Mouse (Mus musculus) forebrain, embryonic 15.5 days (tissue): ENCODE data around the gene Ager. TPM values are rescaled to one million over a fixed set of nuclear protein-coding genes. Genes with fewer than 3 reads are reported as not detected.

Experiments
- ATAC-seq: fragments of 200-750 bp; cut with Nextera tagmentation; replicated peaks from 2 replicates; pipeline ENCODE4 v1.8.0; 2017; ENCODE audit warnings: mild to moderate bottlenecking, moderate TSS enrichment, moderate library complexity
- H3K27ac ChIP-seq: fragments of 300-500 bp; sonication (generic); replicated peaks from 2 replicates; pipeline ENCODE4 v1.5.1; 2015; ENCODE audit warnings: mild to moderate bottlenecking, inconsistent platforms
- H3K27me3 ChIP-seq: fragments of 300-500 bp; sonication (generic); 2 replicates; pipeline ENCODE4 v1.6.1; 2015; ENCODE audit warnings: inconsistent platforms
- H3K36me3 ChIP-seq: fragments of 300-500 bp; sonication (generic); 2 replicates; pipeline ENCODE4 v1.6.1; 2015; ENCODE audit warnings: mild to moderate bottlenecking, inconsistent platforms
- H3K4me1 ChIP-seq: fragments of 300-500 bp; sonication (generic); 2 replicates; pipeline ENCODE4 v1.6.1; 2015; ENCODE audit warnings: inconsistent platforms
- H3K4me2 ChIP-seq: fragments of 300-500 bp; sonication (generic); replicated peaks from 2 replicates; pipeline ENCODE4 v1.6.1; 2015; ENCODE audit warnings: mild to moderate bottlenecking, inconsistent platforms
- H3K4me3 ChIP-seq: fragments of 300-500 bp; sonication (generic); 2 replicates; pipeline ENCODE4 v1.5.1; 2015; ENCODE audit warnings: mild to moderate bottlenecking, inconsistent platforms
- H3K9ac ChIP-seq: fragments of 300-500 bp; sonication (generic); replicated peaks from 2 replicates; pipeline ENCODE4 v1.6.1; 2015; ENCODE audit warnings: mild to moderate bottlenecking, inconsistent platforms
- H3K9me3 ChIP-seq: fragments of 300-500 bp; sonication (generic); 2 replicates; pipeline ENCODE4 v1.6.1; 2016; ENCODE audit warnings: inconsistent platforms
- WGBS: fragments of 180-500 bp; shearing (Covaris S2); methylation state at CpG from one replicate; pipeline ENCODE4 v1.1.7; 2015; ENCODE audit warnings: mixed read lengths; 5-methylcytosine and 5-hydroxymethylcytosine counted together
- polyA plus RNA-seq: library from polyadenylated mRNA; unstranded; fragments of >200 nt; fragmentation: Nextera tagmentation; extraction: Ambion mirVana; gene quantifications from 2 replicates; pipeline ENCODE4 v1.2.1, GENCODE M21; 2015

The Ager gene
- polyA plus RNA-seq, 1 experiment from 2014 or later, result 1.8 TPM

GRCm38 (mm10) chr17:34643379-34643778 lies 45.7 kb downstream of the Ager start:
- H3K4me3 ChIP-seq, result no peak overlapping the region
- H3K27ac ChIP-seq, result no peak overlapping the region
- H3K4me2 ChIP-seq, result no peak overlapping the region
- no peaks in the 10 kb centered on the region for H3K9me3 ChIP-seq
- no peaks in the 10 kb centered on the region for H3K36me3 ChIP-seq
- no peak overlapping the region for H3K9ac ChIP-seq
- no peak for ATAC-seq
- 88% methylated on average over 4 of the region's 4 CpGs for WGBS
- no peaks in the 10 kb centered on the region for H3K27me3 ChIP-seq
- H3K4me1 ChIP-seq, result peaks cover 46% of the 10 kb centered on the region

- Histone ChIP-seq H3K36me3 (peaks cover 2% of the 10 kb centered on the region; the same call in 1 of the 2 replicates), H3K27me3 (no peaks in the 10 kb centered on the region), H3K4me1 (peaks cover 49% of the 10 kb centered on the region), H3K9me3 (no peaks in the 10 kb centered on the region), H3K27ac (peak overlapping the region; percentile 62), H3K9ac (no peak overlapping the region), H3K4me3 (no peak overlapping the region), H3K4me2 (no peak overlapping the region)
- ATAC-seq, result no peak
- 86% methylated on average over 10 of the region's 10 CpGs for WGBS
These were observed 46.3 kb downstream of the Ager start for GRCm38 (mm10) chr17:34643944-34644343.

- H3K27me3 ChIP-seq, result no peaks in the 10 kb centered on the region
- H3K36me3 ChIP-seq, result peaks cover 8% of the 10 kb centered on the region
- no peaks in the 10 kb centered on the region for H3K9me3 ChIP-seq
- H3K4me3 ChIP-seq, result peak within 1 kb of the TSS; percentile 97
- H3K4me2 ChIP-seq, result peak within 1 kb of the TSS; percentile 67
- peak within 1 kb of the TSS; percentile 61 for H3K9ac ChIP-seq
- peak within 1 kb of the TSS; percentile 73 for H3K27ac ChIP-seq
- peaks cover 49% of the 10 kb centered on the region for H3K4me1 ChIP-seq
- peak; percentile 77 for ATAC-seq
- WGBS, result under 1% methylated on average over 16 of the region's 16 CpGs
These were observed 46.9 kb downstream of the Ager start, which contains the start of gene Fkbpl for GRCm38 (mm10) chr17:34644608-34645007. Gene Fkbpl, plus strand, starts transcription at chr17:34644764.

- peak overlapping the region; percentile 61 for H3K9ac ChIP-seq
- peaks cover 16% of the 10 kb centered on the region for H3K36me3 ChIP-seq
- H3K9me3 ChIP-seq, result no peaks in the 10 kb centered on the region
- peak overlapping the region; percentile 73; the same call in 1 of the 2 replicates for H3K27ac ChIP-seq
- peak overlapping the region; percentile 97 for H3K4me3 ChIP-seq
- H3K27me3 ChIP-seq, result no peaks in the 10 kb centered on the region
- H3K4me2 ChIP-seq, result peak overlapping the region; percentile 67
- WGBS, result 45% methylated on average over 10 of the region's 10 CpGs
- peaks cover 49% of the 10 kb centered on the region for H3K4me1 ChIP-seq
- ATAC-seq, result no peak
These were observed 47.7 kb downstream of the Ager start for GRCm38 (mm10) chr17:34645256-34645829.

DNA sequence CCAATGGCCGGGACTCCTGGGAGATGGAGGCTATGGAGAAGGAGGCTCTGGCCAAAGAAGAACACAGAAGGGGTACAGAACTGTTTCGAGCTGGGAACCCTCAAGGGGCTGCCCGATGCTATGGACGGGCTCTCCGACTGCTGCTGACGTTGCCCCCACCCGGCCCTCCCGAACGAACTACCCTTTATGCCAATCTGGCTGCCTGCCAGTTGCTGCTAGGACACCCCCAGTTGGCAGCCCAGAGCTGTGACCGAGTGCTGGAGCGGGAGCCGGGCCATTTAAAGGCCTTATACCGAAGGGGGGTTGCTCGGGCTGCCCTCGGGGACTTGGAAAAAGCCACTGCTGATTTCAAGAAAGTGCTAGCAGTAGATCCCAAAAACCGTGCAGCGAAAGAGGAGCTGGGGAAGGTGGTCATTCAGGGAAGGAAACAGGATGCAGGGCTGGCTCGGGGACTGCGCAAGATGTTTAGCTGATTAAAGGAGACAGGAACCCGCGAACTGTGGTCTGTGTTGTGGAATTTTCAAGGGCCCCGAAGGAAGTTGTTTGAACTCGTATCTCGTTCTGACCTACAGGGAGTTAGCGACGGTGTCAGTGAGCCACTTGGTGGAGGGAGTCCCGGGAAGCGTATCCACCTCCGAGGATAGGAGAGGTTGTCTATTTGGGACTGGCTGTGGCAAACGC lies 48.3 kb downstream of the Ager start:
- Histone ChIP-seq H3K9ac (no peak overlapping the region), H3K9me3 (no peaks in the 10 kb centered on the region), H3K36me3 (peaks cover 22% of the 10 kb centered on the region), H3K4me3 (peak overlapping the region; percentile 97), H3K4me1 (peaks cover 43% of the 10 kb centered on the region), H3K27ac (no peak overlapping the region), H3K27me3 (no peaks in the 10 kb centered on the region), H3K4me2 (peak overlapping the region; percentile 67)
- WGBS, result 88% methylated on average over 30 of the region's 30 CpGs
- ATAC-seq, result no peak

DNA sequence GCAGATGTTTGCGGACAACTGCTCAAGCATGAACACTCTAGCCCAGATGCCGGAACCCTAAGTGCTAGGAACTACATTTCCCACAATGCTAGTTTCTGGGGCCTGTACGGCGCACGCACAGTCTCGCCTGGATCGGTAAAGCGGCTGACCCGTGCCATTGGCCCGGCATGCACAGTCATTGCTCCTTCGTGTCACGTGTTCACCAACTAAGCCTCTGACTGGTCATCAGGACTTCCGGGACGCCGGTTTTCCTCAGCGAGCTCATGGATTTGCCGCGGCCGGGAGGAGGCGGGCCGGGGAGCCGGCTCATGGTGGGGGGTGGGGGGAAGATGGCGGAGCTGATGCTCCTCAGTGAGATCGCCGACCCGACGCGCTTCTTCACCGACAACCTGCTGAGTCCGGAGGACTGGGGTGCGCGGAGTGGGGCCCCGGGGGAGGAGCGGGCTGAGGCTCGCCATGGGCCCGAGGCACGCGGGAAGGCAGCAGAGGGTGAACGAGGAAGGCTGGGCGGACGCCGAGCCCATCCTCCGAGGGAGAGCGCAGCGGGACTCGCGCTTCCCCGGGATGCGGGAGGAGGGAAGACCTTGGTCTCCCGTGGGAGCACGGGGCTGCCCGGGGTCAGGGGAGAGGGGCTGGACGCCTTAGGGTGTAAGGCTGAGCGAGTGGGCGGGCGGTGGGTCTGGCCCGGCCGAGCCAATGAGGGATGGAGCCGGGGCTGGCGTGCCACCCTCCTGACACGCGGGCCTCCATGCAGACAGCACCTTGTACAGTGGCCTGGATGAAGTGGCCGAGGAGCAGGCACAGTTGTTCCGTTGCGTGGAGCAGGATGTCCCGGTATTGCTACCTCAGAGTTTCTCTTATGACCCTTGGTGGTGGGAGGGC lies 49.5 kb downstream of the Ager start, which contains the start of gene Atf6b:
Gene Atf6b (plus strand): TSS at position 241 of the 882 bp plus-strand sequence.
- under 1% methylated on average over 66 of the region's 66 CpGs for WGBS
- Histone ChIP-seq H3K4me3 (peak within 1 kb of the TSS; percentile 97), H3K9ac (peak within 1 kb of the TSS; percentile 97), H3K4me1 (peaks cover 37% of the 10 kb centered on the region), H3K9me3 (no peaks in the 10 kb centered on the region), H3K27ac (peak within 1 kb of the TSS; percentile 76), H3K36me3 (peaks cover 34% of the 10 kb centered on the region), H3K27me3 (no peaks in the 10 kb centered on the region), H3K4me2 (peak within 1 kb of the TSS; percentile 92)
- peak; percentile 97 for ATAC-seq

DNA sequence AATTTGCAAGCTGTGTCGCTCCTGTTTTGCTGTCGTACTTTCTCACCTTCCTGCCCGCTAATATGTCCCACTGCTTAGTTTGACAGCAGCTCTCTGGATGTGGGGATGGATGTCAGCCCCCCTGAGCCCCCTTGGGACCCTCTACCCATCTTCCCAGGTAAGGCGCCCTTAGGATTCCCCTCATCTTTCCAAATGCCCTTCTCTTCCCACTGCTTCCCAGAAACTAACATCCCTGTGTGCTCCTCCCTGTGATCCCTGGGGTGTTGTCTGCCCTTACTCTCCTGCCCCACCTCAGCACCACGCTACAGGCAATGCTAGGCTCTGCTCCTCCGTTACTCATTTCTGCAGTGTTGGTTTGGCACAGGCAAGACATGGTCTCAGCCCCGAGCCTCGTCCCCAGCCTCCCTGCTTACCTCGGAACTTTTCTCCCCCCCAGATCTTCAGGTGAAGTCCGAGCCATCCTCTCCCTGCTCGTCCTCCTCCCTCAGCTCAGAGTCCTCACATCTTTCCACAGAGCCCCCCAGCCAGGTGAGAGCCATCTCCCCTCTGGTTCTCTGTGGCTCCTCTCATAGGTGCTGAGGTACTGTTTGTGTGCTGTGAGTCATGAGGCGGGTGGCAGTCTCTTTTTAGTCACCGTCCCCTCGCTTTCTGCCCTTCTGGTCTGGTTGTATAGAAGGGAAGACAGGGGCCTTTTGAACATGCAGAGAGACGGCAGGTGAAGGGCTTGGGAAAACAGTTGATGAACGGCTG lies 50.7 kb downstream of the Ager start:
- peaks cover 45% of the 10 kb centered on the region for H3K36me3 ChIP-seq
- peak overlapping the region; percentile 92 for H3K4me2 ChIP-seq
- 85% methylated on average over 16 of the region's 16 CpGs for WGBS
- ATAC-seq, result no peak
- no peak overlapping the region for H3K27ac ChIP-seq
- no peak overlapping the region; the same call in 1 of the 2 replicates for H3K9ac ChIP-seq
- H3K9me3 ChIP-seq, result no peaks in the 10 kb centered on the region
- H3K4me3 ChIP-seq, result peak overlapping the region; percentile 97
- H3K27me3 ChIP-seq, result no peaks in the 10 kb centered on the region
- peaks cover 37% of the 10 kb centered on the region for H3K4me1 ChIP-seq

- Histone ChIP-seq H3K36me3 (peaks cover 54% of the 10 kb centered on the region), H3K4me1 (peaks cover 33% of the 10 kb centered on the region), H3K9ac (no peak overlapping the region), H3K9me3 (no peaks in the 10 kb centered on the region), H3K27ac (no peak overlapping the region), H3K27me3 (no peaks in the 10 kb centered on the region), H3K4me3 (no peak overlapping the region), H3K4me2 (no peak overlapping the region)
- 91% methylated on average over 18 of the region's 18 CpGs for WGBS
- ATAC-seq, result no peak
These were observed 51.6 kb downstream of the Ager start for GRCm38 (mm10) chr17:34649106-34649864.

Other genes starting within 250 kb of the Ager start
- gene Btnl2, start 243.0 kb upstream of the Ager start, polyA plus RNA-seq, result 0.06 TPM in 1 of 2 replicates, not detected in the other
- not detected in 2 replicates for gene Btnl1, start 220.7 kb upstream of the Ager start, polyA plus RNA-seq
- gene BC051142, start 199.0 kb upstream of the Ager start, polyA plus RNA-seq, result 1.5 and 3.3 TPM in 2 replicates
- gene Btnl4, start 120.5 kb upstream of the Ager start, polyA plus RNA-seq, result not detected in 2 replicates
- not detected in 2 replicates for gene Btnl6, start 80.5 kb upstream of the Ager start, polyA plus RNA-seq
- gene Notch4, start 33.6 kb upstream of the Ager start, polyA plus RNA-seq, result 5.8 and 6.1 TPM in 2 replicates
- gene Gpsm3, start 8.1 kb upstream of the Ager start, polyA plus RNA-seq, result 2.7 and 3.2 TPM in 2 replicates
- 6.8 and 7.5 TPM in 2 replicates for gene Pbx2, start 6.6 kb upstream of the Ager start, polyA plus RNA-seq
- gene Rnf5, start 5.8 kb downstream of the Ager start, polyA plus RNA-seq, result 313 and 321 TPM in 2 replicates
- gene Agpat1, start 6.4 kb downstream of the Ager start, polyA plus RNA-seq, result 89.2 and 91.1 TPM in 2 replicates
- 6.1 and 7.4 TPM in 2 replicates for gene Egfl8, start 18.1 kb downstream of the Ager start, polyA plus RNA-seq
- 17.2 and 18.2 TPM in 2 replicates for gene Ppt2, start 30.6 kb downstream of the Ager start, polyA plus RNA-seq
- 6.8 and 7.4 TPM in 2 replicates for gene Prrt1, start 31.7 kb downstream of the Ager start, polyA plus RNA-seq
- 15.3 and 15.8 TPM in 2 replicates for gene Fkbpl, start 46.9 kb downstream of the Ager start, polyA plus RNA-seq
- 111 and 112 TPM in 2 replicates for gene Atf6b, start 49.3 kb downstream of the Ager start, polyA plus RNA-seq
- 0.05 and 0.06 TPM in 2 replicates for gene Tnxb, start 72.7 kb downstream of the Ager start, polyA plus RNA-seq
- gene C4b, start 146.0 kb downstream of the Ager start, polyA plus RNA-seq, result 0.04 TPM in 1 of 2 replicates, not detected in the other
- not detected in 2 replicates for gene Cyp21a1, start 206.7 kb downstream of the Ager start, polyA plus RNA-seq
- 39.8 and 43.0 TPM in 2 replicates for gene Stk19, start 239.1 kb downstream of the Ager start, polyA plus RNA-seq
- 75.2 and 77.8 TPM in 2 replicates for gene Dxo, start 239.2 kb downstream of the Ager start, polyA plus RNA-seq